Comparison of ENCODE assay signal across 14 mouse cellular contexts in the genomic region with DNA sequence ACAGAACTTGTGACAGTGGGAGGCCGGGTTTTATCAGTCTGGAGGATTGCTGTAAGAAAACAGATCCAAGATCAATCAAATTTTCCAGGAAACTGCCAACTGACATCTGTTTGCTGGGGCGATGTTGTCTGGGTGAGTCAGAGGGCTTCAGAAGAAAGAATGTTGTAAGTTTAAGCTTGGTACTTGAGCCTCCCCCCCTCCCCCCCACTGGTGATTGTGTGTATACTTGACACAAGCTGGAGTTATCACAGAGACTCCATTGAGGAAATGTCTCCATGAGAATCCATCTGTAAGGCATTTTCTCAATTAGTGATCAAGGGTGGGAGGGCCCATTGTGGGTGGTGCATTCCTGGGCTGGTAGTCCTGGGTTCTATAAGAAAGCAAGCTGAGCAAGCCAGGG.
A peak's percentile ranks its signal among the peaks of the same experiment; 100 is the strongest.
DNase-seq lines count a peak whose midpoint lies in the region; ATAC-seq lines count a peak whose summit lies in the region.
"Had no signal": no experiment of that assay in that cellular context is flagged by ENCODE, and none has a peak within 500 bp of the region (broad histone marks: within the 10 kb centered on the region; RNA-seq: fewer than 3 reads in every experiment).

No protein-coding gene starts in this region.

- no peaks in the 10 kb centered on the region for H3K9me3 ChIP-seq in lung, embryonic 16.5 days (ENCODE audit: control insufficient read depth, low read length)
- H3K9me3 ChIP-seq in embryonic facial prominence, embryonic 10.5 days: no peaks in the 10 kb centered on the region

- ATAC-seq in lung, embryonic 16.5 days (ENCODE audit: low read depth): peak; percentile 52; the same call in 1 of the 2 replicates
- ATAC-seq in frontal cortex, adult (ENCODE audit: low TSS enrichment): no peak

- no peak overlapping the region for H3K9ac ChIP-seq in lung, embryonic 16.5 days (ENCODE audit: low read length)
- H3K9ac ChIP-seq: liver, embryonic 14.5 days had no signal

- H3K27ac ChIP-seq in lung, embryonic 16.5 days (ENCODE audit: low read length): no peak overlapping the region
- H3K27ac ChIP-seq in embryonic facial prominence, embryonic 10.5 days (replicated peaks): peak overlapping the region; percentile 61
- H3K27ac ChIP-seq: gastrocnemius, adult 2 months; liver, embryonic 14.5 days had no signal

- H3K4me3 ChIP-seq in lung, embryonic 16.5 days (ENCODE audit: low read length): no peak overlapping the region
- no peak overlapping the region for H3K4me3 ChIP-seq in embryonic facial prominence, embryonic 10.5 days
- H3K4me3 ChIP-seq: erythroblast, embryonic 14.5 days; gastrocnemius, adult 2 months had no signal

- H3K27me3 ChIP-seq in lung, embryonic 16.5 days (ENCODE audit: control insufficient read depth, insufficient read depth, low read depth, low read length): no peaks in the 10 kb centered on the region
- no peaks in the 10 kb centered on the region for H3K27me3 ChIP-seq in embryonic facial prominence, embryonic 10.5 days (replicated peaks; ENCODE audit: low read depth, poor library complexity, severe bottlenecking)

- 11% methylated on average over 2 of the region's 2 CpGs for WGBS in lung, embryonic 16.5 days
- 18% methylated on average over 2 of the region's 2 CpGs for WGBS in embryonic facial prominence, embryonic 10.5 days

- H3K36me3 ChIP-seq in lung, embryonic 16.5 days (ENCODE audit: control insufficient read depth, insufficient read depth, low read length): no peaks in the 10 kb centered on the region
- H3K36me3 ChIP-seq in embryonic facial prominence, embryonic 10.5 days (replicated peaks): no peaks in the 10 kb centered on the region

- H3K4me1 ChIP-seq in lung, embryonic 16.5 days (replicated peaks; ENCODE audit: control insufficient read depth, insufficient read depth, low read length): peaks cover 4% of the 10 kb centered on the region; the same call in 1 of the 2 replicates
- H3K4me1 ChIP-seq in embryonic facial prominence, embryonic 10.5 days: peaks cover 40% of the 10 kb centered on the region

- DNase-seq in lung, postnatal 36 days: no peak
- DNase-seq in NIH3T3 (ENCODE audit: low read depth): peak; percentile 81
- DNase-seq in embryonic facial prominence, embryonic 10.5 days (ENCODE audit: low spot score): peak; percentile 75
- DNase-seq in layer of hippocampus, postnatal 10 days (ENCODE audit: low spot score in 2 of 2): no peak
- no peak for DNase-seq in testis, postnatal 10 days (ENCODE audit: low spot score)
- DNase-seq: adrenal gland, postnatal 25 days; cerebellum, postnatal 25 days; gastrocnemius, adult 2 months; heart, postnatal 14 days; kidney, adult 9 months had no signal

- no peak overlapping the region for H3K4me2 ChIP-seq in lung, embryonic 16.5 days (ENCODE audit: low read depth, low read length)

Comparison
In these comparisons a context has a peak if more than half of its experiments do, and no peak if none do; other contexts are left out.
1. DNase-seq: peak in NIH3T3 (single experiment) and embryonic facial prominence, embryonic 10.5 days (single experiment); none in lung, postnatal 36 days (single experiment), layer of hippocampus, postnatal 10 days (0 of 2) and testis, postnatal 10 days (single experiment).